30 mouse cellular contexts compared by ENCODE assay signal in the genomic region with DNA sequence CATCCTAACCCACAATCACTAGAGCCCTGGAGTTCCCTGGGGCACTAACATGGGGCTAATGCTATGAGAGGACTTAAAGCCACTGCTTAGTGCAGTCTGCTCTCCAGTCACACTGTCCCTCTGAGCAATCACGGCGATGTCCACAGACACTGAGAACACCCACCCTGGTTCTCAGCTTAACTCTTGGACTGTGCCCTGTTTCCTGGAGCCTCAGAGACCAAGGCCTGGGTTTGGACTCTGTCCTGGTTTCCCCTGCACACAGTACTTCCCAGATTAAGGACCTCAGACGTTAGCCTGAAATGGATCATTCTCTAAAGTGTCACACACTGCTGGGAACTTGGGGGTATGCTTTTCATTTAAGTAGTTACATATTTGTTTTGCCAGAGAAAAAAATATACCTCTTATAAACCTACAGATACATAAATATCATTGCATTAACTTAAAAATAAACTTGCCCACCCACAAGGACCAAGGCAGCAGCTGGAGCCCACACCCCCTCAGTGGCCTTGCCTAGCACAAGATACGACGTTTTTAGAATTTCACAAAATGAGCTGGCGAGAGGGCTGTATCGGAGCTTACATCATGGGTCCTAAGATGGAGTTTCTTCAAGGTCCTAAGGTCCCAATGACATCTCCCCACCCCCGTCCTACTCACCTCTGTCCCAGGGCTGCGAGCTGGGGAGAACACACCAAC. TPM values are rescaled to one million over a fixed set of nuclear protein-coding genes. Genes with fewer than 3 reads are reported as not detected.
DNase-seq lines count a peak whose midpoint lies in the region; ATAC-seq and TF ChIP-seq lines count a peak whose summit lies in the region.
"Had no signal": no experiment of that assay in that cellular context is flagged by ENCODE, and none has a peak within 500 bp of the region (broad histone marks: within the 10 kb centered on the region; RNA-seq: fewer than 3 reads in every experiment).

No protein-coding gene starts in this region.

- no peak overlapping the region for H3K27ac ChIP-seq in kidney, adult 2 months (ENCODE audit: insufficient read depth, low read depth, low read length)
- H3K27ac ChIP-seq in liver, embryonic 13.5 days, result peak overlapping the region; percentile 23; the same call in 1 of the 2 replicates
- no peak overlapping the region for H3K27ac ChIP-seq in stomach, embryonic 16.5 days (ENCODE audit: low read length)
- no peak overlapping the region for H3K27ac ChIP-seq in stomach, postnatal 0 days (replicated peaks)
- H3K27ac ChIP-seq: embryonic facial prominence, embryonic 12.5 days; hindbrain, embryonic 10.5 days; hindbrain, embryonic 15.5 days; kidney, postnatal 0 days; limb, embryonic 10.5 days; limb, embryonic 15.5 days; midbrain, embryonic 12.5 days; neural tube, embryonic 12.5 days had no signal

- no peak for TF ChIP-seq EP300 in stomach, postnatal 0 days (optimal IDR thresholded peaks at IDR 0.05)

- no peak for TF ChIP-seq POLR2A in kidney, adult 2 months (IDR thresholded peaks at IDR 0.05; ENCODE audit: low read depth, low read length)

- 73% methylated on average over 9 of the region's 9 CpGs for WGBS in kidney, adult 2 months
- WGBS in liver, embryonic 13.5 days (ENCODE audit: insufficient replicate concordance), result 80% methylated on average over 9 of the region's 9 CpGs
- WGBS in stomach, embryonic 16.5 days, result 83% methylated on average over 9 of the region's 9 CpGs
- WGBS in stomach, postnatal 0 days, result 82% methylated on average over 9 of the region's 9 CpGs

- H3K4me3 ChIP-seq in kidney, adult 2 months (ENCODE audit: insufficient read depth, low read depth, low read length), result no peak overlapping the region
- no peak overlapping the region for H3K4me3 ChIP-seq in liver, embryonic 13.5 days (replicated peaks)
- H3K4me3 ChIP-seq in stomach, embryonic 16.5 days (replicated peaks; ENCODE audit: low read length), result no peak overlapping the region
- H3K4me3 ChIP-seq in stomach, postnatal 0 days (ENCODE audit: low read depth, low read length), result no peak overlapping the region
- H3K4me3 ChIP-seq: embryonic facial prominence, embryonic 12.5 days; hindbrain, embryonic 10.5 days; hindbrain, embryonic 15.5 days; limb, embryonic 10.5 days; limb, embryonic 15.5 days; megakaryocyte, embryonic 14.5 days; midbrain, embryonic 12.5 days; myocyte; neural tube, embryonic 12.5 days had no signal

- TF ChIP-seq CTCF in kidney, adult 2 months (conservative IDR thresholded peaks at IDR 0.05; ENCODE audit: insufficient read depth, insufficient read length, low read depth, low read length), result no peak
- no peak for TF ChIP-seq CTCF in stomach, postnatal 0 days (IDR thresholded peaks at IDR 0.05; ENCODE audit: low read depth)

- no peaks in the 10 kb centered on the region for H3K27me3 ChIP-seq in kidney, adult 2 months (replicated peaks; ENCODE audit: control insufficient read depth, insufficient read depth, low read length)
- no peaks in the 10 kb centered on the region for H3K27me3 ChIP-seq in liver, embryonic 13.5 days
- no peaks in the 10 kb centered on the region for H3K27me3 ChIP-seq in stomach, embryonic 16.5 days (ENCODE audit: control insufficient read depth, insufficient read depth, low read length)
- no peaks in the 10 kb centered on the region for H3K27me3 ChIP-seq in stomach, postnatal 0 days (ENCODE audit: control insufficient read depth, insufficient read depth, low read length)
- H3K27me3 ChIP-seq: embryonic facial prominence, embryonic 12.5 days; hindbrain, embryonic 15.5 days; limb, embryonic 15.5 days; midbrain, embryonic 12.5 days; neural tube, embryonic 12.5 days; Patski had no signal

- peak; percentile 54 for DNase-seq in kidney, adult 2 months
- no peak for DNase-seq in kidney, postnatal 10 days
- no peak for DNase-seq in liver, embryonic 13.5 days
- no peak for DNase-seq in liver
- DNase-seq in stomach, postnatal 0 days (ENCODE audit: low spot score), result no peak
- no peak for DNase-seq in urinary bladder, adult 2 months (ENCODE audit: low spot score)
- DNase-seq: adrenal gland, postnatal 10 days; cerebellum, adult 11 months; cerebellum, adult 9-10 months; cerebellum, postnatal 36 days; embryo, embryonic 11 days; gastrocnemius, postnatal 10 days; heart, postnatal 14 days; kidney, adult 11 months; liver, postnatal 0 days; lung, postnatal 4 days; thymus, postnatal 14 days had no signal

- no peak overlapping the region for H3K9ac ChIP-seq in liver, embryonic 13.5 days
- H3K9ac ChIP-seq in stomach, embryonic 16.5 days (ENCODE audit: low read length), result 0 out of 2 replicates have a peak overlapping the region, but pooled peaks have one; percentile 16
- H3K9ac ChIP-seq in stomach, postnatal 0 days (ENCODE audit: low read length), result no peak overlapping the region
- H3K9ac ChIP-seq: embryonic facial prominence, embryonic 12.5 days; hindbrain, embryonic 15.5 days; limb, embryonic 15.5 days; liver, postnatal 0 days; midbrain, embryonic 12.5 days; neural tube, embryonic 12.5 days had no signal

- H3K4me2 ChIP-seq in liver, embryonic 13.5 days, result no peak overlapping the region
- no peak overlapping the region for H3K4me2 ChIP-seq in stomach, embryonic 16.5 days (ENCODE audit: low read depth, low read length)
- no peak overlapping the region for H3K4me2 ChIP-seq in stomach, postnatal 0 days (replicated peaks; ENCODE audit: low read depth)
- H3K4me2 ChIP-seq: embryonic facial prominence, embryonic 12.5 days; hindbrain, embryonic 15.5 days; limb, embryonic 15.5 days; midbrain, embryonic 12.5 days; neural tube, embryonic 12.5 days had no signal

- no peaks in the 10 kb centered on the region for H3K36me3 ChIP-seq in kidney, adult 2 months (ENCODE audit: control insufficient read depth, insufficient read depth, low read length)
- peaks cover 78% of the 10 kb centered on the region for H3K36me3 ChIP-seq in liver, embryonic 13.5 days
- no peaks in the 10 kb centered on the region for H3K36me3 ChIP-seq in stomach, embryonic 16.5 days (ENCODE audit: control insufficient read depth, insufficient read depth, low read length)
- peaks cover 7% of the 10 kb centered on the region; the same call in 1 of the 2 replicates for H3K36me3 ChIP-seq in stomach, postnatal 0 days (ENCODE audit: control insufficient read depth, insufficient read depth, low read length)

- H3K9me3 ChIP-seq in liver, embryonic 13.5 days (replicated peaks), result no peaks in the 10 kb centered on the region
- no peaks in the 10 kb centered on the region for H3K9me3 ChIP-seq in stomach, embryonic 16.5 days (replicated peaks; ENCODE audit: control insufficient read depth, low read length)
- H3K9me3 ChIP-seq in stomach, postnatal 0 days (ENCODE audit: control insufficient read depth, low read length), result no peaks in the 10 kb centered on the region
- H3K9me3 ChIP-seq: embryonic facial prominence, embryonic 12.5 days; hindbrain, embryonic 10.5 days; hindbrain, embryonic 15.5 days; limb, embryonic 10.5 days; limb, embryonic 15.5 days; megakaryocyte, embryonic 14.5 days; midbrain, embryonic 12.5 days; neural tube, embryonic 12.5 days had no signal

- no peak for ATAC-seq in liver, embryonic 13.5 days (ENCODE audit: low read depth)
- no peak for ATAC-seq in stomach, embryonic 16.5 days (ENCODE audit: insufficient read depth, low FRiP score)
- ATAC-seq in stomach, postnatal 0 days (ENCODE audit: low FRiP score, low TSS enrichment), result no peak
- ATAC-seq: inflammation-experienced regulatory T-cells, adult 6 months; liver, postnatal 0 days; Patski had no signal

- H3K4me1 ChIP-seq in kidney, adult 2 months (ENCODE audit: control insufficient read depth, insufficient read depth, low read length), result 0 out of 2 replicates have a peak, but pooled peaks cover 3% of the 10 kb centered on the region
- H3K4me1 ChIP-seq in liver, embryonic 13.5 days (replicated peaks), result peaks cover 30% of the 10 kb centered on the region
- no peaks in the 10 kb centered on the region for H3K4me1 ChIP-seq in stomach, embryonic 16.5 days (ENCODE audit: control insufficient read depth, insufficient read depth, low read length)
- H3K4me1 ChIP-seq in stomach, postnatal 0 days (replicated peaks; ENCODE audit: control insufficient read depth, insufficient read depth), result no peaks in the 10 kb centered on the region
- H3K4me1 ChIP-seq: hindbrain, embryonic 10.5 days; hindbrain, embryonic 15.5 days; limb, embryonic 15.5 days; midbrain, embryonic 12.5 days; neural tube, embryonic 12.5 days had no signal

RNA-seq across cellular contexts. Expression of gene Bid, which starts 43.8 kb away (rescaled TPM):
- polyA plus RNA-seq in kidney, adult 2 months (2012; rRNA removed), result 59.8 and 60.6 TPM in 2 replicates
- polyA plus RNA-seq in liver, embryonic 13.5 days (2015; fragmentation: Nextera tagmentation; extraction: Ambion mirVana), result 27.9 and 28.4 TPM in 2 replicates
- 20.7 and 21.4 TPM in 2 replicates for polyA plus RNA-seq in stomach, embryonic 16.5 days (2015; fragmentation: Nextera tagmentation; extraction: Ambion mirVana)
- 21.6 and 21.8 TPM in 2 replicates for polyA plus RNA-seq in stomach, postnatal 0 days (2015; fragmentation: Nextera tagmentation; extraction: Ambion mirVana)
- 15.7 and 18.8 TPM in 2 replicates for polyA plus RNA-seq in urinary bladder, adult 2 months (2012; rRNA removed)
